7 mouse cellular contexts compared by ENCODE assay signal in the genomic region with DNA sequence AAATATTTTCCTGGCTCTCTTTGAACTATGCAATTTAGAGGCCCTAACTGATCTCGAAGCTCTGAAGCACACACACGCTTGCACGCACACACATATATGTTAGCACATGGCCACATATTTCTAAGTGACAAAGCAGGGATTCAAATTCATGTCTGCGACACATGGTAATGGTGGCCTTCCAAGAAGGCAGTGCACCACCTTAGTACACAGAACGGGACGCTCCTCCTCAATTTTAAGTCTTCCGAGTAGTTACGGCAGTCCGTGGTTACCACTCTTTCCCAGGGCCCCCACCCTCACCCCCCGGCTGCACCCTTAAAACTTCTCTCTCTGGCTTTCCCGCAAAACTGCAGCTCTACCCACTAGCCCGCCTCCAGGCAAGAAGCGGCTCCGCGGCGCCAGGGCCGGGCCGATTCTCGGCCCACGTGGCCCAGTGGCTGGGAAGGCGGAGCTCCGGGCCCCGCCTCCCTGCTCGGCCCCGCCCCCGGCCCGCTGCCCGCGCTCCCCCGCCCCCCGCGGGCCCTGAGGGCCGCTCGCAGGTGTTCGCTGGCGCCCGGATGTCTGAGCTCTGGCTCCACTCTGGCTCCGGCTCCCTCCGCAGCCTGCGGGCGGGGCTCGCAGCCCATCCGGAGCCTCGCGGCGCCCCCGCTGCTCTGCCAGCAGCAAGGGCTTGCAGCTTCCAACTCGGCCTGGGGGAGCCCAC. TPM values are rescaled to one million over a fixed set of nuclear protein-coding genes. Genes with fewer than 3 reads are reported as not detected.
DNase-seq lines count a peak whose midpoint lies in the region; ATAC-seq and TF ChIP-seq lines count a peak whose summit lies in the region.

No protein-coding gene starts in this region.

- no peaks in the 10 kb centered on the region for H3K27me3 ChIP-seq in intestine, embryonic 16.5 days (replicated peaks; ENCODE audit: control insufficient read depth, insufficient read depth, low read length)
- H3K27me3 ChIP-seq in limb, embryonic 15.5 days = no peaks in the 10 kb centered on the region
- peaks cover 2% of the 10 kb centered on the region for H3K27me3 ChIP-seq in midbrain, postnatal 0 days (ENCODE audit: insufficient read depth, low read length)

- peaks cover 44% of the 10 kb centered on the region for H3K4me1 ChIP-seq in intestine, embryonic 16.5 days (ENCODE audit: control insufficient read depth, insufficient read depth, low read length)
- peaks cover 67% of the 10 kb centered on the region for H3K4me1 ChIP-seq in limb, embryonic 15.5 days
- H3K4me1 ChIP-seq in midbrain, postnatal 0 days (ENCODE audit: insufficient read depth, low read length) = peaks cover 7% of the 10 kb centered on the region; the same call in 1 of the 2 replicates

- H3K4me2 ChIP-seq in intestine, embryonic 16.5 days (ENCODE audit: low read depth, low read length) = peak overlapping the region; percentile 79
- peak overlapping the region; percentile 64 for H3K4me2 ChIP-seq in limb, embryonic 15.5 days
- H3K4me2 ChIP-seq in midbrain, postnatal 0 days (ENCODE audit: low read depth, low read length, poor library complexity, severe bottlenecking) = peak overlapping the region; percentile 96

- DNase-seq in adrenal gland, adult 2 months = peak; percentile 93
- peak; percentile 97 for DNase-seq in embryo, embryonic 11 days
- peak; percentile 92 for DNase-seq in gastrocnemius, postnatal 25 days
- DNase-seq in midbrain, postnatal 0 days (ENCODE audit: low spot score) = peak; percentile 80
- DNase-seq in spleen, postnatal 36 days (ENCODE audit: low spot score in 2 of 2) = peak; percentile 90 to 91

- TF ChIP-seq CTCF in midbrain, postnatal 0 days (IDR thresholded peaks at IDR 0.05) = no peak

- ATAC-seq in intestine, embryonic 16.5 days = peak; percentile 77
- ATAC-seq in limb, embryonic 15.5 days (ENCODE audit: insufficient number of reproducible peaks, low FRiP score, low TSS enrichment, low read depth) = peak; percentile 69
- peak; percentile 75 for ATAC-seq in midbrain, postnatal 0 days (ENCODE audit: low FRiP score)

- H3K36me3 ChIP-seq in intestine, embryonic 16.5 days (ENCODE audit: control insufficient read depth, insufficient read depth, low read length) = no peaks in the 10 kb centered on the region
- H3K36me3 ChIP-seq in limb, embryonic 15.5 days = no peaks in the 10 kb centered on the region
- no peaks in the 10 kb centered on the region for H3K36me3 ChIP-seq in midbrain, postnatal 0 days (ENCODE audit: insufficient read depth, low read length)

- peak overlapping the region; percentile 98 for H3K27ac ChIP-seq in intestine, embryonic 16.5 days (ENCODE audit: low read length)
- peak overlapping the region; percentile 98 for H3K27ac ChIP-seq in limb, embryonic 15.5 days
- no peak overlapping the region for H3K27ac ChIP-seq in midbrain, postnatal 0 days (ENCODE audit: low read depth, low read length)

- peak overlapping the region; percentile 68 for H3K9ac ChIP-seq in intestine, embryonic 16.5 days (ENCODE audit: low read depth, low read length)
- H3K9ac ChIP-seq in limb, embryonic 15.5 days = 0 out of 2 replicates have a peak overlapping the region, but pooled peaks have one; percentile 14
- peak overlapping the region; percentile 52; the same call in 1 of the 2 replicates for H3K9ac ChIP-seq in midbrain, postnatal 0 days (replicated peaks; ENCODE audit: low read length, poor library complexity, severe bottlenecking)

- peak overlapping the region; percentile 39 for H3K4me3 ChIP-seq in intestine, embryonic 16.5 days (ENCODE audit: low read length)
- H3K4me3 ChIP-seq in limb, embryonic 15.5 days = peak overlapping the region; percentile 36
- H3K4me3 ChIP-seq in midbrain, postnatal 0 days (ENCODE audit: low read depth, low read length) = peak overlapping the region; percentile 48

- H3K9me3 ChIP-seq in intestine, embryonic 16.5 days (ENCODE audit: control insufficient read depth, low read length) = no peaks in the 10 kb centered on the region
- H3K9me3 ChIP-seq in limb, embryonic 15.5 days = no peaks in the 10 kb centered on the region
- H3K9me3 ChIP-seq in midbrain, postnatal 0 days (ENCODE audit: low read length) = no peaks in the 10 kb centered on the region

- WGBS in intestine, embryonic 16.5 days = under 1% methylated on average over 47 of the region's 48 CpGs
- under 1% methylated on average over 33 of the region's 48 CpGs for WGBS in limb, embryonic 15.5 days
- 2% methylated on average over 33 of the region's 48 CpGs for WGBS in midbrain, postnatal 0 days

RNA-seq across cellular contexts. Expression of gene Id3, which starts 4.3 kb away (rescaled TPM):
- 10 to 100 TPM; 31.5 to 70.5 TPM for total RNA-seq in adrenal gland, adult 2 months (2021)
- polyA plus RNA-seq in adrenal gland, adult 2 months (2012; rRNA removed) = 235 and 298 TPM in 2 replicates
- total RNA-seq in gastrocnemius, postnatal 25 days (2021) = 10 to 100 TPM; 13.5 to 21.2 TPM
- polyA plus RNA-seq in intestine, embryonic 16.5 days (2015; fragmentation: Nextera tagmentation; extraction: Ambion mirVana) = 232 and 245 TPM in 2 replicates
- polyA plus RNA-seq in limb, embryonic 15.5 days (2015; fragmentation: Nextera tagmentation; extraction: Ambion mirVana) = 488 and 490 TPM in 2 replicates
- total RNA-seq in midbrain, postnatal 0 days (2014; rRNA removed) = 121 and 208 TPM in 2 replicates
- polyA plus RNA-seq in midbrain, postnatal 0 days (2015; fragmentation: Nextera tagmentation; extraction: Ambion mirVana) = 148 and 156 TPM in 2 replicates

RNA-seq across cellular contexts. Expression of gene E2f2, which starts 24.6 kb away (rescaled TPM):
- total RNA-seq in adrenal gland, adult 2 months (2021) = 1 to 10 TPM; 1.8 to 5.1 TPM
- polyA plus RNA-seq in adrenal gland, adult 2 months (2012; rRNA removed) = 2.9 and 3.0 TPM in 2 replicates
- total RNA-seq in gastrocnemius, postnatal 25 days (2021) = 1 to 10 TPM; 1.8 to 3.5 TPM
- 7.5 and 9.3 TPM in 2 replicates for polyA plus RNA-seq in intestine, embryonic 16.5 days (2015; fragmentation: Nextera tagmentation; extraction: Ambion mirVana)
- 10.0 and 14.5 TPM in 2 replicates for polyA plus RNA-seq in limb, embryonic 15.5 days (2015; fragmentation: Nextera tagmentation; extraction: Ambion mirVana)
- 1.1 and 2.0 TPM in 2 replicates for total RNA-seq in midbrain, postnatal 0 days (2014; rRNA removed)
- 0.46 and 0.50 TPM in 2 replicates for polyA plus RNA-seq in midbrain, postnatal 0 days (2015; fragmentation: Nextera tagmentation; extraction: Ambion mirVana)

RNA-seq across cellular contexts. Expression of gene Asap3, which starts 58.6 kb away (rescaled TPM):
- total RNA-seq in adrenal gland, adult 2 months (2021) = 1 to 10 TPM; 1.4 to 3.6 TPM
- polyA plus RNA-seq in adrenal gland, adult 2 months (2012; rRNA removed) = 3.2 and 4.2 TPM in 2 replicates
- total RNA-seq in gastrocnemius, postnatal 25 days (2021) = 1 to 10 TPM; 2.8 to 3.0 TPM
- polyA plus RNA-seq in intestine, embryonic 16.5 days (2015; fragmentation: Nextera tagmentation; extraction: Ambion mirVana) = 3.3 and 4.4 TPM in 2 replicates
- 15.4 and 19.0 TPM in 2 replicates for polyA plus RNA-seq in limb, embryonic 15.5 days (2015; fragmentation: Nextera tagmentation; extraction: Ambion mirVana)
- total RNA-seq in midbrain, postnatal 0 days (2014; rRNA removed) = 5.9 and 7.6 TPM in 2 replicates
- 3.7 and 4.1 TPM in 2 replicates for polyA plus RNA-seq in midbrain, postnatal 0 days (2015; fragmentation: Nextera tagmentation; extraction: Ambion mirVana)

Comparison
In these comparisons a context has a peak if more than half of its experiments do, and no peak if none do; other contexts are left out.
1. H3K9ac ChIP-seq: peak in every context shown above with its lines; median percentile 68 in intestine, embryonic 16.5 days; 52 in midbrain, postnatal 0 days; 14 in limb, embryonic 15.5 days.